Mouse (Mus musculus): ENCODE data around the gene Zfhx3.

GRCm38 (mm10) chr8:108920151-108920550 is 977.7 kb downstream of the Zfhx3 start:
- TF ChIP-seq POLR2A (IDR thresholded peaks at IDR 0.05; ENCODE audit: borderline replicate concordance, low read depth, low read length) (no peak), CTCF (IDR thresholded peaks at IDR 0.05; ENCODE audit: low read depth, low read length) (no peak)
